Mouse (Mus musculus) MN1 (cell line): ENCODE data around the gene Pigq.
A peak's percentile ranks its signal among the peaks of the same experiment; 100 is the strongest.

Source experiments
- DNase-seq: peaks from one replicate; pipeline ENCODE4 v3.0.0-alpha.2; 2016; ENCODE audit warnings: low spot score

Pigq gene

DNA sequence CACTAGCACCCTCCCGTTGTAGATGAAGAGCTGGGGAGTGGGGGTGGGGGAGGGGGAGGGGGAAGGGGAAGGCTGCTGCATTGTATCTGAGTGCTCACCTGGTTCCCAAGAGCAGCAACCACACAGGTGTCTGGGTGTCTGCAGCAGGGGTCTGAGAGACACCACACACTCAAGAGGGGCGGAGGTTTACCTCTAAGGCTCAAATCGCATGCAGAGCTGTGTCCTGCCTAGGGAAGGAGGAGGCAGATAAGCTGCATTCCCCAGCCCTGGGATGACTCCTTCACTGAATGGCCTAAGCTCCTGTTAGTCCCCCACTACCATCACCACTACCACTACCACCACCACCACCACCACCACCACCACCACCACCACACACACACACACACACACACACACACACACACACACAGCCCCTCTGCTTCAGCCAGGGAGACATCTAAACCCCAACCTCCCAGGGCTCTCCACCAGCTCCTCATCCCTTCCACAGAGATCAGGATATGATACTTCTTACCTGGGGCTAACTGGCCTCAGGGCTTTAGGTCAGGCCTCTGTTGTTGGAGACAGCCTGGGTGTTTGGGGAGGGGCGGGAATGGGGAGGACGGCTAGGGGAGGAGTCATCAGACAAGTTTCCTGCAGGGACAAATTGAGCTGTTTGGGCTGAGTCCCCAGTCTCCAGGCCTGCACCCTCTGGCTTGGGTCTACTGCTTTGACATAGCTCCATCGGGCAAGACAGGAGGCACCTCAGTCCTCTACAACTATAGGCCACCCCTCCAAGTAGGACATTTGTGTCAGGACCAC lies at the start of gene Pigq, which contains the start of gene Nhlrc4:
Pigq (minus strand) TSS at position 571 of the 798 bp plus-strand sequence.
Nhlrc4 (minus strand) TSS at position 596 of the 798 bp plus-strand sequence.
- DNase-seq: no peak

DNA sequence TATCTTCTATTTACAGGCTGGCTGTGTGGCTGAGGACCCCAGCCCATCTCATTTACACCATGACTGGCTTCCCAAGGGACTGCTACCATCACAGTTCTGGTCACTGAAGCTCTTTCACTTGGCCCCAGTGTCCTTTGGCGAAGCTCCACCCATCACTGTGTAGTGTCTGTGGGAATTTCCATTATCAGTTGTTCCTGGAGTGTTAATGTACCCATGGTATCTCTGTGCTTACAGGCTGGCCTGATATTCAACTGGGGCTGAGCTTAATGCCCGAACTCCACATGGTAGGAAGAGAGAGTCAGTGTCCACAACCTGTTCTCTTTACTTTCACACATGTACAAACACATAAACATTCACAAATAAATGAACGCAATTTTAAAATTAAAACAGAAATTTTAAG lies 48.8 kb upstream of the Pigq start:
- no peak for DNase-seq

DNA sequence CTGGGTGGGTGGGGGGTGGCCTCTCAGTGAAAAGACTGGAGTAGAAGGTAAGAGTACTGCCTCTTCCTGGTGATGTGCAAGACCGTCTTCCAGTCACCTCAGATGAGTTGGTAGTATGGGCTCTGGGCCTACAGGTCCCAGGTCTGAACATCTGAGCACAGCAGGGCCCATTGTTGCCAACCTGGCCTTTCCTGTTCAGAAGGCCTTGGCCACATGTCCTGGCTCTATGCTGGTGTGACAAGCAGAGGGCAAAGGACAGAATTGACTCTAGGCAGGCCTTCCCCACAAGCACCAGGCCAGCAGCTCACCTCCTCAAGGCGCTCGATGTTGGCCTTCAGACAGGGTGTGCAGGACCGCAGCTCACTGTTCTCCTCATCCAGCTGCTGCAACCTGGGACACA lies 47.5 kb upstream of the Pigq start:
- no peak for DNase-seq

DNA sequence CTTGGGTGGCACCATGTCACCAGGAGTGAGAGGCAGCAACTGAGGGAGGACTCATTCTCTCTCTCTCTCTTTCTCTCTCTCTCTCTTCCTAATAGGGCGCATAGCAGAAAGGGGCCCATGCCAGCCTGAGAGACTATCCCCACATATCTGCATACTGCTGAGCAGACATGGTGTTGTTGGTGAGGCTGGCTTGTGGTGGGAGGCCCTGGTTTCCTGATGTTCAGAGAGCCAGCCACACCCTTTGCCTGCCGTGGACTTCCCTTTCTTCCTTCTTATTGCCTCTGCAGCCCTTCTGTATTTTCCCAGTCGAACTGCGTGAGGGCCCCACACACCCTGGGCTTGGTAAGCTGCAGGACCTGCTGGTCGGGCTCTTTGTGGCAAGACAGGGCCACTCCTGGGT lies 45.6 kb upstream of the Pigq start:
- no peak for DNase-seq

DNA sequence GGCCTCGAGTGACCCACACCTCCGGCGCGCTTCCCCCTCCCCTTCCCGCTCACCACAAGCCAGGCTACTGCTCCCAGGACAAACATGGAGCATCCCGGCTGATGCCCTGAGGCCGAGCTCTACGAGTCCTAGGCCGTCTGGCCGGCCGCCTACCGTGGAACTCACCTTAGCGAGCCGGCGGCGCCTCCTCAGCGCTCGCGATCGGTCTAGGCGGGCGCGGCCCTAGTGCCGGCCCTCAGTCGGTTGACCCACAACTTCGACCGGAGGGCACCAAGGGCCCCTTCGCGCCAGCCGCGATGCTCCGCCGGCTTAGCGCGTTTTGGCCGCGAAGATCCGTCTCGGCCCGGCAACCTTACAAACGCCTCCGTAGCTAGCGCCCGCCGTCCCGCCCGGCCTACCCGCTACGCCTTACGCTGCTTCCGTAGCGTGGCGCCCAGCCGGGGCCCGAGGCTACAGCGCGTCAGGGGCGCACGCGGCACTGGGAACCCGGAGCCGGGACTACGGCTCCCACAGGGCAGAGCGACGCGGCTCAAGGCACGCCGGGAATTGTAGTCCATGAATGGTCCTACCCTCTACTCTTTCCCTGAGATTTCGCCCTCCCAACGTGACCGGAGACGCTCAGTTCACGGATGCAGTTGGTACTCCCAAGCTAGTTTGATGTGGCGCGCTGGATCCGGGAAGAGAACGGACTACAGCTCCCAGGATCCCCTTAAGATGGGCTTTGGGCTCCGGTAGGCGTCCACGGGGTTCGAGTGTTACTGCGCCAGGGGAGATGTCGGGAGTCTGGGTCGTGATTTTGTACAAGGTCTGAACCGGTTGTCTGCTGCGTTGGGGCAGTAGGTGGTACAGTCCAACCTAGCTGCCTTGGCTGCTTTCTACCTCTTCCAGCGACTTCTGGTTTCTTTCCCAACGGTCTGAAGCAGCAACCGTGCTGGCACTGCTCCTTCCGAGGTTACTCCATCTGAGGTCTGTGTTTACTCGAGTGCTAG lies 40.9 kb upstream of the Pigq start, which contains the start of gene Capn15:
Capn15 (minus strand) TSS at position 491 of the 989 bp plus-strand sequence.
- peak; percentile 96 for DNase-seq

DNA sequence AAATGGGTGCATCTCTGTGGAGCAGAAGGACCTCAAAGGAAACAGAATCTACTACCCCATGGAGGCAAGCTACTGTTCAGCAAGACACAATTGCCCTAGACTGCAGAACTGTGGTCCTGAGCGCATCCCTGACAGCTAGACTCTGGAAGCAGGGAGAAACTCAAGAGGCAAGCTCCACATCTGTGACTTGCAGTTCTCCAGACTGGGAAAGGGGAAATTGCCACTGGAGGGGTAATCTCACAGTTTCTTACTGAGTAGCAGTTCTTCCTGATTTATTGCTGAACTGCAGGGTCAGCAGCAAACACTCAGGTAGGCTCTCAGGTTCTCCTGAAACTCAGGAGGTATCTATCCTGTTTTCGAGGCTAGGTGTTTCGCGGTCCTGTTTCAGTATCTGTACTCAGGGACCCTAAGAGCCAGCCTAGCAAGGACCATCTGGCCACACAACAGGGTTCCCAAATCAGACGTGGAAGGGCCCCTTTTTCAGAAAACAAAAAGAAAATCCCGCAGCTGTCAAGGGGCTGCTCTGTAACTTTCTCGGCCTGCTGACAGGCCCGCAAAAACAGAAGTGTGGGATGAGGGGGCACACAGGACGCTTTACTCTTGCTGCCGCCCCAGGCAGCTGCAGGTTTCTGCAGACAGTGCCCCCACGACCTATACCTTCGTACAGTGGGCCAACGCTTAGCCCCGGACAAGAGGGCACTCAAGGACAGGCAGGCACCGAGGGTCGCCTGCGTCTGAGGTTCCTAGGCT lies 40.0 kb upstream of the Pigq start:
- peak; percentile 10 for DNase-seq

DNA sequence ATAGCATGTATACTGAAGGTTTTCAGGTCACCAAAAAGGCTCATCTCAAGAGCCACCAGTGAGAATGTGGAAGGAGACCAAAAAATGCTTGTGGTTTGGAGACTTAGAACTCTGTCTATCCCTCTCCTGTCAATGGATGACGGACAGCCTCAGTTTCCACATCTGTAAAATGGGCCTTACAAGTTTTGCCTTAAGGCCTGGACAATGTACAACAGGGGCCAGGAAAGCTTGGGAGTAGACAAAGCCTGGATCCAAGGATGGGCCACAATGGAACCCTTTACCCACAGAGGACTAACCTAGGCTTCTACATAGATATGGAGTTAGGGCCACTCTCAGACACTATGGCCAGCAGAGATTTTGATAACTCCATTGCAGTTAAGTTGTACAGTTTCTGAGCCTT lies 39.3 kb upstream of the Pigq start:
- no peak for DNase-seq

DNA sequence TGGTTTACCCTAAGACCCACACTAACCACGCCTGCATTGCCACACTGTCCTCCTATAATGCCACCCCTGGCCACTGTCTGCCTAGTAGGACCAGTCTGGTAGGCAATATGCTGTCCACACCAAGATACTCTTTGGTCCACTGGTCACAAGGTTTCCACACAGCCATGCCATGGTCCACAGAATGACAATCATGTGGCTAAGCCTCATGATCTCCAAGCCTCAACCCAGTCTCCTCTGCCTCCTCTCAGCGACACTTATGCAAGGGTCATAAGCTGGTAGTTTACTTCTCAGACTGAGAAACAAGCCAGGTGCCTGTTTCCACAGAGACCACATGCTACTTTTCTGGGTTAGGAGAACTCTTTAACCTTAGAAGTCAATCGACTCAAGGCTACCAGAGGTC lies 38.2 kb upstream of the Pigq start:
- no peak for DNase-seq

DNA sequence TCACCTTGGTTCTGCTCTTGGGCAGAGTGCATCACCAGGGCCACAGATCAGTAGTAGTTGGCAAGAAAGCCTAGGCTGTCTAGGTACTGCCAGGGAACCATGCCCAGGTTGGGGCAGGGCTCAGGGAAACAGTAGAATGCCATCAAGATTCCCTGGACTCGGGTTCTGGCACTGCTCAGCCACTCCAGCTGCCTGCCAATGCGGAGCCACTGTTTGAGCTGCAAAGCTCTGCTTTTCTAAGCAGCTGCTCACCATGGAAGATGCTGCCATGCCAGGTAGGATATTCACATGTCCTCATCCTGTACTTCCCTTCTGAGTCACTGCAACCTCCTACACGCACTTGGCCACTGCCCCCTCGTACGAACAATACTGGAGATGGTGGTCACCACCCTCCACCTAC lies 36.1 kb upstream of the Pigq start:
- no peak for DNase-seq

DNA sequence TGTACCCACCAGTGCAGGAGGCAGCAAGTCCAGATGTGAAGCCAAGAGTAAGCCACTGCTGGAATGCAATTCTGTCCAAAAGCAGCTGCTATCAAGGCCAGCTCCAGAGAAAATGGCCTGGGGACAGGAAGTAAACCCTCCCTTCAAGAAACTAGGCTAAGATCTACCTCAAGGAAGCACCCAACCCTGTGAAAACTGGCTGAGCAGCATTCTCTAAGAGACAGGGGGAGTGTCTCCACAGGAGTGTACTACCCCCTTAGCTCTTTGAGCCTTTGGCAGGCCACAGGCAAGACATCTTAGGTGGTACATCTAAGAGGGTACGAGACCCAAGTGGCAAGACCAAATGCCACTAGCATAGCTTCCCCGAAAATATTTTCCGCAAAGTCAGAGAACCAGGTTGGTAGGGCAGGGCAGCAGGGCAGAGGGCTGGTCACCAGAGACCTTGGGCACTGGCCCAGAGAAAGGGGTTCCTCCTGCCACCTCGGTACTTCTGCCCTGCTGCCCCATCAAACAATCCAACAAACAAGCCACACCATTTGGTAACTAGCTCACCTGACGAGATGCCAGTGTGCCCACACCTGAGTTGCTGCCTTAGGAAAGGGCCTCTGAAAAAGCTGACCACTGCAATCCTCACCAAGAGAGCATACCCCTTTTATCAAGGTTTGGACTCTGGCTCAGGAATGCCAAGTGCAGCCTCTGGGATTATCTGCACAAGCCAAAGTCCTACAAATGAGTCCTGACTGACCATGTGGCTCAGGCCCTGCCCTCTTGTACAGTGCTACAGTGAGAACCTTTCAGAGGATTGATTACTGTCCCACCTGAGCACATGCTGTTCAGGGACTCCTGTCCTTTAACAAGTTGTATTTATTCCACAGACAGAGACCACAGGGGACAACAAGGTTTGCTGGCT lies 35.3 kb upstream of the Pigq start:
- DNase-seq: no peak

DNA sequence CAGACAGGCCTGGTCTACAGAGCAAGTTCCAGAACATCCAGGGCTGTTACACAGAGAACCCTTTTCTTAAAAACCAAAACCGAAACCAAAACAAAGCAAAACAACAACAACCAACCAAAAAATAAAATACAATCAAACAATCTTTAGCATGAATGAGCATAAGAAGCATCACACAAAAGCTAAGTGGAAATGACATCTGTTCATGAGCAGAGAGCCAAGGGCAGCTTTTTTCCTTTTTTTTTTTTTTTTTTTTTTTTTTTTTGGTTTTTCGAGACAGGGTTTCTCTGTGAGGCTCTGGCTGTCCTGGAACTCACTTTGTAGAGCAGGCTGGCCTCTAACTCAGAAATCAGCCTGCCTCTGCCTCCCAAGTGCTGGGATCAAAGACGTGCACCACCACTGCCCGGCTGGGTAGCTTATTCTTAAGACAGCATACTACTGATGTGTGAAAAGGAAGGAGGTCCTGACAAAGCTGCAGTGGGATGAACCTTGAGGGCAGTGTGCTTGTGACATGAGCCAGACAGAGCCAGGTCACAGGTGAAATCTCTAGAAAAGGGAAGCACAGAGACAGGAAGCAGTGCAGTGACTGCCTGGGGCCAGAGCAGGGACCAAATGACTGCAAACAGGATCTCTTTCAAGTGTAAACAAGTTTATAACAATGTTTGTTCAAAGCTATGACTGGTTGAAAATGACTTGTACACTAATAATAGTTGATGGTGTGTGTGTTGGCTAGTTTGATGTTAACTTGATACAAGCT lies 26.4 kb upstream of the Pigq start:
- DNase-seq: no peak

DNA sequence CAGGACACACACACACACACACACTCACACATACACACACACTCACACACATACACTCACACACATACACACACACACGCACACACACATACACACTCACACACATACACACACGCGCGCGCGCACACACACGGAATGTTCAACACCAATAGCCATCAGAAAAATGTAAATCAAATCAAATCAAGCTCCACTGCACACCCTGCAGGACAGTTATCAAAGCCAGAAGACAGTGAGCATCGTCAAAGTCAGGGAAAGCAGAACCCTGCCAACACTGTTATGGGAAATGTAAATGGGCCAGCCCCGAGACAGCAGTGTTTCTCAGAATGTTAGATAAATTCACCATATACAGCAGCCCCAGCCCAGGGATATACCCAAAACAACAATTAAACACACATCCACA lies 25.7 kb upstream of the Pigq start:
- DNase-seq: peak; percentile 48

DNA sequence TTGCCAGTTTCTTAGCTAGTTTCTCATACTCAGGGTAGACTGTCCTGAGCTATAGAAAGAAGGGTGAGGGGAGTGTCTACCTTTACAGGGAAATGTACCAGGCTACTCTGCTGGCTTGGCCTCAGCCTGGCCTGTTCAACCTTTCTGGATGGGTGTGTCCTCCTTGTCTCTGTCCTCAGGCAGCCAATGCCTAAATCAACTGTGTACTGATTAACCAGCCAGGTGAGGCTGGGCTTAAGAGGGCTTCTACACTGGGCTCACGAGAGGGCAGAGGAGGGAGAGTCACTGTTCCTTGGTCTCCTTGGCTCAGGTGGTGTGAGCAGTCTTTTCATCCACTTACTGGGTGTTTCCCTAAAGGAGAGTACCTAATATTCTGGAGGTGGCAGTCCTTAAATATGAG lies 23.4 kb upstream of the Pigq start:
- no peak for DNase-seq

DNA sequence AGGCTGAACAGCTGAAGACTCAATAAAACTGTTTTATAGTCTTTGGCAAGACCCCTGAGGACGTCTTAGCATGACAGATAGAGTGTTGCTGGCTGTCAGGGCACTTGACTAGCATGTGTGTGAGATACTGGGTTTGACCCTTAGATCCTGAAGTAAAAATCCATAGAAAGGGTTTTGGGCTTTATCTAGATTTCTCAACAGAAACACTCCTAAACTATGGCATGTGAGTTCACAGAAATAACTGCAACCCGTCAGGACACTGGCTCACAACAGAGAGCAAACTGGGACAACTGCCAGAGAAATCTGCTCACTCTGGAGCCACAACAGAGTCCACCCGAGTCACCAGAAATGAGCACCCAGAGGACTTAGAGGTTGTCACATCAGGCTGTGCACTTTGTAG lies 22.9 kb upstream of the Pigq start:
- no peak for DNase-seq

DNA sequence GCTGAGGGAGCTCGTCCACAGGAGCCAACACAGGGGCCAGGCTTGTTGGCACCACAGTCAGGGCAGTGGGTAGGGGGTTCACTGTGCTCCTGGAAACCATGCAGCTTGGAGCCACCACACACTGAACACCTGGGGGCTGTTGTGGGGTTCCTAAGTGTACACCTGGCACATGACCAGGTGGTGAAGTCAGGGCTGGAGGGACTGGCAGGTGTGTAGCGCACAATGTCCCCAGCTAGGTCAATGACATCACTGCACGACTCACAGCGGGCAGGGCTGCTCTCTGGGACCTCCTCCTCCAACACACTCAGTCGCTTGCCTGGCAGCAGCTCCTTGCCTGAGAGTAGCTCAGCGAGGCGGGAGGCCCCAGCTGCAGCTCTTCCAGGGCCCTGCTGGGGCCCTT lies 19.5 kb upstream of the Pigq start:
- no peak for DNase-seq

DNA sequence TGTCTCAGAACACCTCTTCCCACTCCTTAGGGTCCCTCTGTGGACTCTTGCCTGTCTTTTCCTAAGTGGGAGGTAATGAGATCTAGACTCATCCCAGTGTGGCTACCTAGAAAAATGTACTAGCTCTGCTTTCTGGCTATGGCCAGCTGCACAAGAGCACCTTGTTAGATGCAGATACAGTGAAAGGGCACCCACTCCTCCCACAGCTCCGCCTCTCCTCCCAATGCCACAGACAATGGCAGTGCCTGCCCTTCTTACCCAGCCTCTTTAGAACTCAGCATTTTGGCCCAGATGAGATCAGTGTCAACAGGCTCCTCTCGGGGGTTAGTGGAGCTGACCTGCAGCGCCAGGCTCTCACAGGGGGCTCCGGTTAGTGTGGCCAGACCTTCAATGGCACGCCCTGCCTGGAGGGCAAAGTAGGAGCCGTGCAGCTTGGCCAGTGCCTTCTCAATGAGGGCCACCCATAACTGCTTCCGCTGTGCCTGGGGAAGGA lies 17.7 kb upstream of the Pigq start:
- DNase-seq: no peak

DNA sequence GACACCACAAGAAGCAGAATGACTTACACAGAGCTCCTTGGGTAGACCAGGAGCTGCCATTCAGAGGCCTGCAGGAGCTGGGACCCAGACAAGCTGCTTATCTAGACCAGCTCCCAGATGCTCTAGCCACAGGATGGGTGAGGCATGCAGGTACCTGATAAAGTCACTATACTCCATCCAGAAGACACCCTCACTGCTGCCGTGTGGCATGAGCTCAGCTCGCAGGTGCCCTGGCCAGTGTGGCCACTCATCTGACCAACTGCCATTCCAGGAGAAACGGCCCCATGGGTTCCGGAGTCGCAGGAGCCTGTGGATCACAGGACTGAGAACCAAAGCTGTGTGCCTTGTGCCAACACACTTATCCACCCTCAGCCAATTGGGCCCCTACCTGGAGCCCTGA lies 16.8 kb upstream of the Pigq start:
- DNase-seq: no peak

DNA sequence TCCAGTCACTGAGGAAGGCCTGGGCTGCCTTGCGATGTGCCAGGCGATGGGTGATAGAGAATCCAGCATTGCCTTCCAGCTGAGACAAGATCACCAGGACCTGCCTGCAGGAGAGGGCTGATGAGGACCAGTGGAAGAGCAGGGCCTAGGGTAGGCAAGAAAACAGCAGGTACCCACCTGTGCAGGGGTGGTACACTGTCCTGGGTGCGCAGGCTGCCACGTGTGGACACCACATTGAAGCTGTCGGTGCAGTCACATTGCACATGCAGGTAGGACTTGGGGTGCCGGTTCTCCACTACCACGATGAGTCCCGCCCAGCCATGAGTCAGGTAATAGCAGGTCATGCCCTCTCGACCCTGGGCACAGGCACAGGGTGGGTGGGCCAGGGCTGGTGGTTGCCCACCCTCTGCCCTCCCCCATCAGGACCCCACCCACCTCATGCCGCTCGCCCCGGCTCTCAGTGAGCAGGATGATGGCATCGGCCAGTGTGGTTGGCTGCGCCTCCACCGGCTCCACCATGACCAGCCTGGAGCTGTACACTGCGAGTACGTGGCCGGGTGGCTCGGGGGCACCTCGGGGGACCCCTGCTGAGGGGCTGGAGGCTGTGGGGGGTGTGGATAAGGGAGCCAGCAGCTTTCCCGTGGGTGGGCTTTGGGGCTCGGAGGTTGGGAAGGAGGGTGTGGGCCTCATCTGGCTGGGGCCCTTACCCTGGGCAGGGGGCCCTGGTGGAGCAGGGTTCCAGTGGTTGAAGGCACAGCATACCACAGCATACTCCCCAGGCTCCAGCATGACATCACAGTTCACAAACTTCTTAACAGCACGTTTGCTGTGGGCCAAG lies 15.1 kb upstream of the Pigq start:
- no peak for DNase-seq

DNA sequence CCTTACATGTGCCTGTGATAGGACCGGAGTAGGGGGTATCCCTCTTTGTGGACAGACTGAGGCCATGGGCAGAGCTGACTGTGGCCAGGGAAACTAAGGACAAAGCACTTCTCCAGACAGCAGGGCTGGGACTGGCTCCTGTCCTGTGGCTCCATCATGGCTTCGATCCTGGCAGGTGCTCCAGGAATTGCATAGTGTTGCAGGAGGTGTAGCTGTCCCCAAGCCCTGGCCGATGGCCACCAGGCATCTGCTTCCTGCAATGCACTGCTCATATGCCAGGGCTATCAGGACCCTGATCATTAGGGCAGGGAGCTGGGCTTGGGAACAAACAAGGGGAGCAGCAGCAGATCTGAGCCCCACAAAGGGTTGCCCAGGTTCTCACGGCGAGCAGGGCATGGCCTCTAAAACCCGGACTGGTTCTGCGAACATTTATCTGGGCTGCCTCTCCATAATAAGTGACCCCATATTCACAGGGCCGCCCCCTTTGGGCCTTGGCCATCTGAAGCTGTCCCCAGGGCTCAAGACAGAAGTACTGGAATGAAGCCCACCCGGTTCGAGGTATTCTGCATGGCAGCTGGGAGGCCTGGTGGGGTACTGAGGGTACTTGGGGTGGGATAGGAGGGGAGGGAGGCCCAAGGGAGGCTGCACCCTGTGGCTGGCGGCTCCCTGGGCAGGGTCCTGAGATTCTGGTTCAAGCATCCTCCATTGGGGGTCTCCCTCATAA lies 14.2 kb upstream of the Pigq start:
- DNase-seq: no peak
